Mouse (Mus musculus) brain, embryonic 14.5 days (tissue): ENCODE measurements at regions not wholly inside any gene's neighbourhood (a gene's known extent, or its start where the extent isn't known, plus 50 kb on each side); places are given as distances from the start of the nearest gene placed in this dataset.

ENCODE experiments used
- CTCF ChIP-seq: fragments of 200-500 bp; IDR thresholded peaks from 2 replicates; pipeline ENCODE4 v1.5.1; 2012; ENCODE audit warnings: inconsistent platforms, mild to moderate bottlenecking, moderate library complexity, borderline replicate concordance; ENCODE audit not compliant: insufficient read depth, insufficient read length; ENCODE audit errors: extremely low read depth
- POLR2A ChIP-seq: fragments of 200-500 bp; IDR thresholded peaks from 2 replicates; pipeline ENCODE4 v1.6.1; 2012; ENCODE audit warnings: mild to moderate bottlenecking, inconsistent platforms, borderline replicate concordance; ENCODE audit not compliant: poor library complexity, insufficient read depth, insufficient read length, severe bottlenecking; ENCODE audit errors: extremely low read depth

- no peak for TF ChIP-seq POLR2A
- no peak for TF ChIP-seq CTCF
Observed at GRCm38 (mm10) chr9:23089339-23089738, 133.5 kb upstream of the Bmper start.
